Mouse (Mus musculus): ENCODE results near the gene Scap. TPM values are rescaled to one million over a fixed set of nuclear protein-coding genes. Genes with fewer than 3 reads are reported as not detected.

Gene Scap
- 1.6 TPM for polyA plus RNA-seq (2014; fragmentation: Illumina TruSeq; extraction: RNeasy Lipid Tissue Mini Kit (QIAGEN cat#74804); ENCODE audit: low read depth, low replicate concordance)

GRCm38 (mm10) chr9:110333135-110333895 lies at the start of gene Scap:
Gene Scap (plus strand): TSS chr9:110333288.

GRCm38 (mm10) chr9:110304969-110305651 lies 28.0 kb upstream of the Scap start, which contains the start of gene Elp6:
Gene Elp6 (plus strand): TSS chr9:110305173.

GRCm38 (mm10) chr9:110408099-110408773 lies 75.1 kb downstream of the Scap start, which contains the start of gene Ptpn23:
Gene Ptpn23 (minus strand): TSS chr9:110408213.

GRCm38 (mm10) chr9:110419511-110420112 lies 86.5 kb downstream of the Scap start, which contains the start of gene Ngp:
Gene Ngp (plus strand): TSS chr9:110419747.

Other genes starting within 250 kb of the Scap start
- gene Smarcc1, start 215.6 kb upstream of the Scap start, polyA plus RNA-seq (2014; fragmentation: Illumina TruSeq; extraction: RNeasy Lipid Tissue Mini Kit (QIAGEN cat#74804); ENCODE audit: low read depth, low replicate concordance): 42.6 TPM
- gene Dhx30, start 215.5 kb upstream of the Scap start, polyA plus RNA-seq (2014; fragmentation: Illumina TruSeq; extraction: RNeasy Lipid Tissue Mini Kit (QIAGEN cat#74804); ENCODE audit: low read depth, low replicate concordance): 24.7 TPM
- gene Cspg5, start 89.5 kb upstream of the Scap start, polyA plus RNA-seq (2014; fragmentation: Illumina TruSeq; extraction: RNeasy Lipid Tissue Mini Kit (QIAGEN cat#74804); ENCODE audit: low read depth, low replicate concordance): 0.54 TPM
- 0.69 TPM for gene Elp6, start 28.1 kb upstream of the Scap start, polyA plus RNA-seq (2014; fragmentation: Illumina TruSeq; extraction: RNeasy Lipid Tissue Mini Kit (QIAGEN cat#74804); ENCODE audit: low read depth, low replicate concordance)
- gene Ptpn23, start 74.9 kb downstream of the Scap start, polyA plus RNA-seq (2014; fragmentation: Illumina TruSeq; extraction: RNeasy Lipid Tissue Mini Kit (QIAGEN cat#74804); ENCODE audit: low read depth, low replicate concordance): 0.54 TPM
- not detected for gene Ngp, start 86.5 kb downstream of the Scap start, polyA plus RNA-seq (2014; fragmentation: Illumina TruSeq; extraction: RNeasy Lipid Tissue Mini Kit (QIAGEN cat#74804); ENCODE audit: low read depth, low replicate concordance)
- 9.1 TPM for gene Klhl18, start 143.4 kb downstream of the Scap start, polyA plus RNA-seq (2014; fragmentation: Illumina TruSeq; extraction: RNeasy Lipid Tissue Mini Kit (QIAGEN cat#74804); ENCODE audit: low read depth, low replicate concordance)
- 1.4 TPM for gene Kif9, start 143.7 kb downstream of the Scap start, polyA plus RNA-seq (2014; fragmentation: Illumina TruSeq; extraction: RNeasy Lipid Tissue Mini Kit (QIAGEN cat#74804); ENCODE audit: low read depth, low replicate concordance)
- gene Setd2, start 199.3 kb downstream of the Scap start, polyA plus RNA-seq (2014; fragmentation: Illumina TruSeq; extraction: RNeasy Lipid Tissue Mini Kit (QIAGEN cat#74804); ENCODE audit: low read depth, low replicate concordance): 78.1 TPM

Data from sigmoid colon, adult 10 weeks (tissue).